Mouse (Mus musculus): ENCODE results near the gene Elmod3.

The Elmod3 gene

DNA sequence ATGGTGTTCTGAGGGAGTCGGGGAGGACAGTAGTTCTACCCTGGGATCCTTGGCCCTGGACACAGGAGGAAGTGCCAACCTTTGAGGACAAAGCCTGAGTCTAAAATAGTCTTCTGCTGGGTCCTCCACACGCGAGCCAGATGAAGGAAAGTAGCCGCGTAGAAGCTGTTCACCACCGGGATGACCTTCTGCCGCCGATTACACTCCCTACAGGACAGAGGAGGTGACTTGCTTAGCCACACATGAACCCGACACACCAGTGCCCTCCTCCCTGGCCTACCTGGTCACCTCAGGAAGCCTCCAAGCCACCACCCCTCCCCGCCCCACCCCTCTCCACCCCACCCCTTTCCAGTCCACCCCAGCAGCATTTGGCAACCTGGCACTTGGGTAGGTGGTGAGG, 29.5 kb downstream of the Elmod3 start:
- in situ Hi-C loops (cut with MboI): loop anchor here (10.0 kb wide), 1 partner anchor 144 kb away; no protein-coding TSS in a partner anchor

DNA sequence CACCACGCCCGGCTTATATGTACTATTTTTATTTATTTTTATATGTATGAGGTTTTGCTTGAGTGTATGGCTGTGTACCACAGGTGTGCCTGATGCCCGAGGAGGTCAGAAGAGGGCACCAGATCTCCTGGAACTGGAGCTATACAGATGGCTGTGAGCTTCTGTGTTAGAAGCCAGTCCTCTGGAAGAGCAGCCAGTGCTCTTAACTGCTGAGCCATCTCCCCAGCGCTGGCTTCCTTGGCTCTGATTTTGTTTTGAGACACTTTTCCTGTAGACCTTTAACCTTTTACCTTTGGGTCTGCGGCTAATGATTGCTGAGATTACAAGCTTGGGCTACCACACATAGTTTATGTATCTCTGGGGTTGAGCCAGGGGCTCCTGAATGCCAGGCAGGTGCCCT, 30.7 kb downstream of the Elmod3 start:
- in situ Hi-C loops (cut with MboI): loop anchor here (10.0 kb wide), 1 partner anchor 143 kb away; no protein-coding TSS in a partner anchor

DNA sequence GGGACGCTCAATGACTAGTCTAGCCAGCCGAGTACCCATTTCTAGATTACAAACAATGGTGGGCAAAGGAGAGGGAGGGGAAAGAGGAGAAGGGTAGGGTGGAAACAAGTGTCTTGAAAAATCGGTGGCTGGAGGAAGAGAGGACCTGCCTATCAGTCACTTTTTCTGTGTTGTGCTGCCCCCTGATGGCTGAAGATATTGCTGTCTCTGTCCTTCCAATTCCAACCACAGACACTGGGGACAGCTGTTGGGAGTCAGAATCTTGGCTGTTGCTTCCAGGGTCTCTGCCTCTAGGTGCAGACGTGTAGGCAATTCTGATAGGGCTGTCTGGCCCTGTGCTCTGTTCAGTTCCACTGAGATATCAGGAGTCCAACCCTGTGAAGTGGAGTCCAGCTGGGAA, 32.2 kb downstream of the Elmod3 start:
- in situ Hi-C loops (cut with MboI): loop anchor here (10.0 kb wide), 1 partner anchor 141 kb away; no protein-coding TSS in a partner anchor

DNA sequence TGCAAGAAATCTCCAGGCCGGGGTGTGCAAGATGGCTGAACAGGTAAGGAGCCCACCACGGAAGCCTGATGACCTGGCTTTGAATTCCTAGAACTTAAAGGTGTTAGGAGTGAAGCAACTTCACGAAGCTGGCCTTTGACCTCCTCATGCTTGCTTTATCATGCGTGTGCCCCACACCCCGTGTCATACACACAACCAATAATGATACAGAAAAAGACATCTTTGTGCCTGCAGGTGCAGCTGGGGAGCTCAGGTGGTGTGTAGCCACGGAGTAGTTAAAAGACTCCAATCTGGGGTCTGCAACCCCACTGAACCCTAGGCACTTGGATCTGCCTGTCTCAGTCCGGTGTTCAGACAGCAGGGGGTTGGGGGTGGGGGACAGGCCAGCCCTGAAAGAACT, 32.7 kb downstream of the Elmod3 start:
- in situ Hi-C loops (cut with MboI): loop anchor here (10.0 kb wide), 1 partner anchor 141 kb away; no protein-coding TSS in a partner anchor

DNA sequence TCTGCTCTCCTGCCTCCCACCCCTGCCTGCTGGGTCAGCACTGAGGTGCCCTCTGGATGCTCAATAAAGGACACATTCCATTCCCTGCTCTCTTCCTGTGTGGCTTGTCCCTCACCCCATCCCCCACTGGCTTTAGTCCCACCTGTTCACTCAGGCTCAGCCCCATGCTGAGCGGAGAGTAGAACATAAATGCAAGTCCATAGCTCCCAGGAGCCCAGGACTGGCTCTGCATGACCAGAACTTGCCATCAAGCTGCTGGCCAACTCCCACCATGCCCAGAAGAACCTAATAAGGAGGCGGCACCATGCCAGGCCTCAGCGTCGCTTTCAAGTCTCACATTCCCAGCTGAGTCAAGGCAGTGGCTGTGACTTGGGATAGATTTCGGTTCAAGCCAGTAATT, 35.3 kb downstream of the Elmod3 start:
- in situ Hi-C loops (cut with MboI): loop anchor here (10.0 kb wide), 1 partner anchor 138 kb away; no protein-coding TSS in a partner anchor

DNA sequence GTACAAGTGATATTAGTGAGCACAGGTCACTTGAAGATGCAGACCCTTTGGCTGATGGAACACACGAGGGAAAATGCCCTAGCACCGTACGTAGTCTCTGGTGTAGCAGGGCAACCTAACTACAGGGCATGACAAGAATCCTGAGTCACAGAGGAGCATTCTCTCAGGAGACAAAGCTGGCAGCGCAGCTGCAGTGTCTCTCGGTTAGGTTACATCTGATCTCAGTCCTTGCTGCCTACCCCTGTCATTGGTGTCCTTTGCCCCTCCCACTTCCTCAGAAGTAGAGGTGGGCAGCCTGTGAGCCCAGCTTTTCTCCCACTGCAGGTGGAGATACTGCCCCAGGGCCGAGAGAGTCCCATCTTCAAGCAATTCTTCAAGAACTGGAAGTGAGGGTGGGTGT, 35.7 kb downstream of the Elmod3 start:
- in situ Hi-C loops (cut with MboI): loop anchor here (10.0 kb wide), 1 partner anchor 138 kb away; no protein-coding TSS in a partner anchor

DNA sequence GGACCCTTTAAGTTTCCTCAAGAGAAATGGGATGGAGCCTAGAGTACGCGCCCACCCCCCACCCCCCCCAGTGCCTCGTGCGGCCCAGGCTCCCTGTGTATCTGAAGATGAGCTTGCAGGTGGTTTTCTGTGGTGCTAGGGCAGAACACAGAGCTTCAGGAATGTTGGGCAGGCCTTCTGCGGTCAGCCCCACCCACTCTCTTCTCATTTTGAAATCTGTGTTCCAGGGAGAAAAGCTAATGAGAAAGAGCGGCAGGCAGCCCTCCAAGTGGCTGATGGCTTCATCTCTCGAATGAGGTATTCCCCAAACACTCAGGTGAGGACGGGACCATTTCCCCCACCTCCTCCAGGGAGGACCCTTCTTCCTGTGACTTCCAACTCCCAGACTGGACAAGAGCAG, 37.4 kb downstream of the Elmod3 start:
- in situ Hi-C loops (cut with MboI): loop anchor here (10.0 kb wide), 1 partner anchor 136 kb away; no protein-coding TSS in a partner anchor

DNA sequence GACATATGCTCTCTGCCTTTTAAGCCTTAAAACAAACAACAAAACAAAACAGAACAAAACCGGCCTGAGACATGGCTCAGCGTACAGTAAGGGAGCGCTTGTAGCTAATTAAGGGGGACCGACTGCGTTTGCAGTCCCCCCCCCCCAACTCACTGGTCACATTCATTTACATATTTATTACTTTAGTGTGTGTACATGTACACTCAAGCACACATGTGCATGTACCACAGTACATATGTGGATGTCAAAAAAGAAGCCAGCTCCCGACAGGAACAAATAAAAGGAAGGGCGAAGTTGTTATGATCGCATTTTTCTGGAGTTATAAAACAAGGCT, 45.2 kb downstream of the Elmod3 start:
- in situ Hi-C loops (cut with MboI): no loop called here

DNA sequence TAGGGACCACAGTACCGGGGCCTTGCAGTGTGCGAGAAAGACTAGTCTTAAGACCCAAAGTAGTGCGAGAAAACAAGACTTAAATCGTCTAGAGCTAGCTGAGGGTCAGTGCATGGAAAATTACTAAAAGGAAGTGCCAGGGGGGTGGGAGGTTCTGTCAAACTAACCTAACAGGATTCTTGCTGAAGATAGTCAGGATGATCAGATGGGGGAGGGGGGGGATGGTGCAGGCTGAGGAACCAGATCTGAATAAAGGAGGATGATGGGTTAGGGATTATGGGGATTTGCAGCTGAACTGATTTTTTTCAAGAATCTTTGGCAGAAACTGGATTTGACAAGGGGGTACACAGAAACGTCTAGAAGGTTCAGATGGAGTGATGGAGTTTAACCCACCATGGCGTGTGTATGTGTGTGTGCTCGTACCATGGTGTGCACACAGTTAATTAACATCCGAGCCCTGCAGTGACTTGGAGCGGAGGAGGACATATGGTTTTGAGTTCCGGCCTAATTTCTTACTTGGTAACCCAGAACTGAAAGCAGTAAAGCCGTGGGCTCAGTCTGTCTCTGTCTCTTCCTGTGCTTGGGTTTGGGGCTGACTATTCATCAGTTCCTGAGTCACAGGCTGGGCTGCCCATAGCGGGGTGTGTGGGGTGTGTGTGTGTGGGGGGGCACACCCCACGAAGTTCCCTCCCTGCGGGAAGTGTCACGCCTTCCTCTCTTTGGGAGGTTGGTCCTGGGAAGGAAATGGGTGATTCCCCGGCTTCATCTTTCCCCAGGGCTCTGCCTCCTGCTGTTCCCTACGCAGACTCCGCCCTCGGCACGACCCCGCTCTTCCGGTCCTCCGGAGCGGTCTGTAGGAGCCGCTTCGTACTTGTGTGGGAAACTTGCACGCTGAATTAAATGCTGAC, 45.8 kb downstream of the Elmod3 start:
- in situ Hi-C loops (cut with MboI): no loop called here

DNA sequence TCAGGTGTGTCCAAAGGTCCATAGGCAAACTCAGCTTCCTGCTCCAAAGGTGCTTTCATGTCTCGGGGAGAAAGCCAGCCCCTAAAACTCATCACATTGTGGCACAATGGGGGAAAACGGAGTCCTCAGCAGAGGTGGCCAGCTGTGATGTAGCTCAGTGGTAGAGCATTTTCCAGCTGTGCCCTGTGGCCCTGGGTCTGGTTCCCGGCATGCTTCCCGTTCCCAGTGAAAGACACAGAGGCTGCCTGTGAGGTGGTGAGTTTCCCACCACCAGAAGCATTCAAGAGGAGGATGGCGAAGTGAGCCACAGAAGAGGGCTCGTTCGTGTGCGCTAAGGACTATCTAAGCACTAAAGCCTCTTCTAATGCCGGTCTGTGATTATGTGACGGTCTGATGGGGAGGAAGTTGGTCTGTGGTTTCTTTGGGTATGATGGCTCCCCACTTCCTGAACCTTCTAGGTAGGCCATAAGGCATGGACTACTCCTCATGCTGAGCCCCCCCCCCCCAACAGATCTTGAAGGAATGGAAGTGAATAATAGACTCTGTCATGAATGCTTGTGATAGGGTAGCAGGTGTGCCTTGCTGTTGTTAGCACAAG, 47.6 kb downstream of the Elmod3 start:
- in situ Hi-C loops (cut with MboI): no loop called here

DNA sequence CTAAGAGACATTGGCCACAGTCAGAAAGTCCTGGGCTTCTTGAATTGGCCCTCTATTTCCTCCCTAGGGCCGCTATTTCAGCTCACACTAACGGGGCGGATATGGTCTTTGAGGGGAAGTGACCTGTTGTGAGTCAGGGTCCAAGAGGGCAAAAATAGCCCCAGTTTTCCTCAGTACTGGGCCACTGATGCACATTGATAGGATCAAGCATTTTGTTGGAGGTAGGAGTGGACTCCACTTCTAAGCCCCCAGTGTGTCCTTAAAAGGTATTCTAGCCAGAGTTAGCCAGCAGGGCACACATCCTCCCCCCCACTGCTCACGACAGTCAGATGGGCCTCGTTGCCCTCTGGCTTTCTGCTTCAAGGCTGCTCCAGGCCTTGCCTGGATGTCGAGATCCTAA, 48.2 kb downstream of the Elmod3 start:
- in situ Hi-C loops (cut with MboI): no loop called here

DNA sequence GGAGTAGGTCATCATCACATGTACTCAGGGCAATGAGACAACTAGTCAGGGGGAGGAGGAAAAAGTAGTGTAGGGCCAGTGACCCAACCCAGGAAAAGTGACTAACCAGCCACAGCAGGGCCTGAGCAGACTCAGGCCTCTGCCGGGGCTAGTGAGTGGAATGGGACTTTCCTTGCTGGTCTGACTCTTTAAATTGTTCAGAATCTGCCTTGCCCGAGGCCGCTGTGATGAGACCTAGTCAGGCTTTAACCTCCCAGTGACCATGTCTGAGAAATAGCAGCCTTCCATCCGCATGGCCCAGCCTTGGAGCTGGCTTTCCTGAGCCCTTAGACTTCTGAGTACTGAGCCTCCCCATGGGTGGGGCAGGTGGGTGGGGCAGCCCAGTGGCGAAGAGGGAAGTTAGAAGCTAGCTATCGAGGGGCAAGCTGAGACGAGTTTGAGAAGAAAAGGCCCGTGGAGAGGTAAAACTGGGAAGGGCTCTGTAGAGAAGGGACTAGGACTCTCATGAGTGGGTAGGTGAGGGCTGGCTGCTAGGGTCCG, 49.1 kb downstream of the Elmod3 start:
- in situ Hi-C loops (cut with MboI): no loop called here

DNA sequence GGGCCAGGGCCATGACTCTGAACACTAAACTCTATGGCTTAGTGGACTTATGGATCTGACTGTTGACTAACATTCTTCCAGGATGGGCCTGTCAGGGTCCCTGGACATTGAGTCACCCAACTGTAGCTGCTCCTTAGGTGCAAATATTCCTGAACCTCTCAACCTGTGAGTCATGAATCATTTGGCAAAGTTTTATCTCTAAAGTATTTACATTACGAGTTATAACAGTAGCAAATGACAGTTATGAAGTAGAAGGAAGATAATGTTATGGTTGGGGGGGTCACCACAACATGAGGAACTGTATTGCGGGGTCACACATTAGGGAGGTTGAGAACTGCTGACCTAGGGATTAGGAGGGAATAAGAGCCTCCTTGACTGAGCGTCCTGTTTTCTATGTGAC, 50.4 kb downstream of the Elmod3 start:
- in situ Hi-C loops (cut with MboI): no loop called here

DNA sequence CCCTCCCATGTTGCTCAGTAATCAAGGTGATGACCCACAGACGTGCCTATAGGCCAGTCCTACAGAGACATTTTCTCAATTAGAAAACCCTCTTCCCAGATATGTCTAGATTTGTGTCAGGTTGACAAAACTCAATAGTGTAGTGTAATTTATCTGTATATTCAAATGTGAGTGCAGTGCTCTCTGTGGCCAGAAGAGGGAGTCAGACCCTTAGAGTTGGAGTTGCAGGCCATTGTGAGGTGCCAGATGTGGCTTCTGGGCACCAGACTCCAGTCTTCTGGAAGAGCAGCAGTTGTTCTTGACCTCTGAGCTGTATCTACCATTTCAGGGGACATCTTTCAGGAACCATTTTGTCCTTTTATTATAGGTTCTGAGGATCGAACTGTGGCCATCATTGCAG, 51.1 kb downstream of the Elmod3 start:
- in situ Hi-C loops (cut with MboI): no loop called here

DNA sequence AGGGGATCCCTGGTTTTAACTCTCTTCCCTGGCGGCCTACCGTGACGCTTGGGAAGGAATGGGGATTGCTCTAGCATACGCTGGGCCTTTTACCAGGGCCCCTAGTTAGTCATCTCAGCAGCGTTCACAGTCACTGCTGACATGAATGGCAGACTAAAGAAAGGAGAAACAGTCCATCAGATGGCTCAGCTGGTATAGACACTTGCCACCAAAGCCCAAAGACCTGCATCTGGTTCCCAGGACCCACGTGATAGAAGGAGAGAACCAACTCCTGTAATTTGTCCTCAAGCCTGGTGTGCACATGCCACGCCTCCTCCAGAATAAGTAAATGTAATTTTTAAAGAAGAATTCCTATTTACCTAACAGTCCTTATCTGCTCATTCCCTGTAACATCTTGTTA, 52.8 kb downstream of the Elmod3 start:
- in situ Hi-C loops (cut with MboI): no loop called here

DNA sequence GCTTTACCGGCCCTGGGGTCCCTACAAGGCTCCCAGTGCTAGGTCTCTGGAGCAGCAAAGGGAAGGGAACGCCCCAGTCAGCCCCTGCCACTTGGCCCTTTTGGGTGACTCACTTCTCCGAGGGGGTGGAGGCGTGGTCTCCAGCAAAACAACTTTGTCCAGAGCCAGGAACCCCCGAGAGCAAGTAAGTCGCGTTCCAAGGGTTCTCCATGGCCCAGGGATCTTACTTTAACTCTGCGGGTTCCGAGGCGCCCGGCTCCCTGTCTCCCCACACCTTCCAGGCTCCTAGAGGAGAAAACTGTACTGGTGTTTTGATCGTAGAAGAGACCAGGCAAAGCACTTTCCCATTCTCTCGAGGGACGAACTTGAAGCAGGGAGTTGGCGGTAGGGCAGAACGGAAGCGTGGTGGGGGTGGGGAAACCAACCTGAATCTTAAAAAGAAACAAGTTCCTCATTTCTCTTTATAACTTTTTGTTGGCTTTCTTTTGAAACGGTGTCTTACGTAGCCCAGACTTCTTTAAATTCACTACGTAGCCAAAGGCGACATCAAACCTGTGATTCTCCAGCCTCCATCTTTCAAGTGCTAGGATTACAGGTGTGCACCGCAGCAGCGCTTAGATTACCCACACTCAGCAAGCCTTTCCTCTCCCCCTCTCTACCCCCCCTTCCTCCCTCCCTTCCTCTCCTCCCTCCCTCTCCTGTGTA, 53.8 kb downstream of the Elmod3 start, which contains the start of gene Capg:
Gene Capg (plus strand): TSS at position 109 of the 705 bp plus-strand sequence.
- in situ Hi-C loops (cut with MboI): no loop called here

DNA sequence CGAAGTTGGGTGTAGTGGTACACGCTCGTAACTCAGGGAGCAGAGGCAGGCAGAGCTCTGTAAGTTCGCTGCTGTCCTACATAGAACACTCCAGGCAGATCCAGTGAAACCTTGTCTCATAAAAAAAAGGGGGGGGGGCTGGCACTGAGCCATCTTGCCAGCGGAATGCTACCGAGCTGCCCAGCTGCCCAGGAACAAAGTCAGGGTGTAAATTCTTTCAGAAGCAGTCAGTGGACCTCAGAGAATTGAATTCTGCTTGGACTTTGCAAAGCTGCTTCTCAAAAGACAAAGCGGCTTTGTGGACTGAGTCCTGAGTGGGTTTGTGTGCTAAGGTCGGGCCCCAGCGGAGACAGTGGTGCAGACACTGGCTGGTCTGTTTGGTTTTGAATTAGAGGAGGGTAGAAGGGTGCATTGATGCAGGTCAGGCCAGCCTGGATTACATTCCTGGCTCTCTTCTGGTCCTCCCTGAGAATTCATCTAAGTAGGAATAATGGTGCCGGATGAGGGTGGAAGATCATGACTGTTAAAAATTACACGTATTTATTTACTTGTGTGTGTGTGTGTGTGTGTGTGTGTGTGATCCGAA, 54.9 kb downstream of the Elmod3 start:
- in situ Hi-C loops (cut with MboI): no loop called here

DNA sequence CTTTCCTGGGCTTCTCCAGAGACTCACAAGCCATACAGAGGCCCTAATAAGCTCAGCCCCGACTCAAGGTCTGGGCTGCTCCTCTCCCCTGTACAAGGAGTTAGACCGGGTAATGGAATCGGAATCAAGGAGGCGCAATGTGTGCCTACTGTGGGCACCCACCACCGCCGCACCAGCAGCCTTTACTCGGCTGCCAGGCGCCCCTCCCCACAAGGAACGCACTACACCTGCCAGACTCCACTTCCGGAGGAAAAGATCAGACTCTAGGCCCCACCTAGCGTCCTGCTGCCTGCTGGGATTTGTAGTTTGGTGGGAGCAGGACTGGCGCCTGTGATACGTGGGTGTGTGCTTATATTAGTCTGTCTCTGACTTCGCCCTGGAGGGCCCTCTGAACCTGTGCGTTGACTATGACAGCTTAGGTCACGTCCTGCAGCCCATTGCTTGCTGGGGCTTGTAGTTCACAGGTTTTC, 59.6 kb downstream of the Elmod3 start:
- in situ Hi-C loops (cut with MboI): no loop called here

DNA sequence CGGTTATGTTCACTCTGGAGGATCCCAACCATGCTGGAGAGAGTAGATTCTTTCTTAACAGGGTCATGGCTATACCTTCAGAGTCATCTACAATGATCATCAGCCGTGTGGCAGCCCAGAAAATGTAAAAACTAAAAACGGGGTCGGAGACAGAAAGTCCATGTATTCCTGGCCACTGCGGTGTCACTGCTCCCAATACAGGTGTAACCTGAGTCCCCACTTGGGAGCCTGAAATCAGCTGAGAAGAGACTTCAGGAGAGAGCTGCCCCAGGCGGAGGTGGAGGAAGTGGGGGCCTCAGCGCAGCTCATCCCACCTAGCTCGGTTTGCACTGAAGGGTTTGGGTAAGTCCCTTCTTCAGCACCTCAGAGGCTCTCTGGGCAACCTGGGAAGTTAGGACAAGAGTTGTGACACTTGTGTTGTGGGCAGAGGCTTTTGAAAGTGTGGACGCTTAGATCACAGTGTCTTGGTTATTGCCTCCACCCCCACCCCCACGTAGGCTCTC, 60.2 kb downstream of the Elmod3 start:
- in situ Hi-C loops (cut with MboI): no loop called here

DNA sequence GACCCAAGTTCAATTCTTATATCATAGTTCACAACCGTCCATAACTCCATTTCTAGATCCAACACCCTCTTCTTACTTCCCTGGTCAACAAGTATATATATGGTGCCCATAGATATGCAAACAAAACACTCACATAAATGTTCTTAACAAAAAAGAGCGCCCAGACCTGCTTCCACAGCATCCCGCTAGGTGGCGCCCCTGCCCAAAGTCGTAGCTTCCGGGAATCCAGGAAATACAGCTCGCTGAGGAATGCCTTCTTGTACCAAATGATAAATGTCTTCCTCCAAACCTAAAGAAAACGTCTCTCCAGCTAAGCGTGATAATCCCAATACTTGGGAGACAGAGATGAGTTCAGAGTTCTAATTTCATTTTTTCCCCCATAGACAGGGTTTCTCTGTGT, 63.0 kb downstream of the Elmod3 start:
- in situ Hi-C loops (cut with MboI): no loop called here

DNA sequence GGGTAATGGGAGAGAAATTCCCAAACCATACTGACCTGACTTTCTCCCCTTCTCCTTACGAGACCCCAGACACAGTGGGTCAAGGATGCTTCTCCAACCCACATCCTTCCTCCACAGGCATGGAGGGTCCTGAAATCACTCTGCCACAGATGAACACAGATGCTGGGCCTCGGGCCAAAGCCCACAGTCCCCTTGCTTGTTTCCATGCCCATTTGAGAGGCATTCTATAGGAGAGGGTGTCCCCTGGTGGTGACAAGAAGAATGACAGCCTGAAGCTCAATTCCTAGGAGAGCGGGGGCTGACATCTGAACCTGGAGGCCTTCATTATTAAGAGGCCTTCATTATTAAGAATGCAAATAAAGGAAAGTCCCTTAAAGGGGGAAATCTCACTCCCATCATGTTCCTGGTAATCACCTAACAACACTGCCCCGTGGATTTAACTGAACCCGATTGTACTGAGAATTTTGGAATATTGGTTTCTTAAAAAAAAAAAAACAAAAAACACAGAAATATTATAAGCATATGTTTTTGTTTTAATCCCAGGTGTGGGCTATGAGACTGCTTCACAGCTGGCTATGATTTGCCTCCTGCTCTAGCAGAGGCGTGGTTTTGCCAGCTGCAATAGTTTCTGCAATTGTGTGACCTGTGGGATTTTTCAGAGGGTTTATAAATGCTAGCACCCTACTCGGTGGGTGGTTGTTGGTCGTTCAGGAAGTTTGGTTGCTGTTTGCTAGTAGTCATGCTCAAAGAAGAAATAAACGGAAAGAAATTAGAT, 64.0 kb downstream of the Elmod3 start:
- in situ Hi-C loops (cut with MboI): no loop called here

Measured in mature B cell (primary cell).